Mouse (Mus musculus) liver, embryonic 14.5 days (tissue): ENCODE results near the gene Dohh. TPM values are rescaled to one million over a fixed set of nuclear protein-coding genes. Genes with fewer than 3 reads are reported as not detected.

Experiments
- ATAC-seq: fragments of 200-750 bp; cut with Nextera tagmentation; 2 replicates; pipeline ENCODE4 v1.8.0; 2017; ENCODE audit warnings: moderate number of reproducible peaks, mild to moderate bottlenecking, moderate library complexity; ENCODE audit not compliant: insufficient read depth
- DNase-seq, 3 experiments: peaks; one replicate each; pipeline ENCODE4 v3.0.0-alpha.2; 2012 to 2013; ENCODE audit warnings: low read depth in 3 of 3, low spot score in 3 of 3
- H3K27ac ChIP-seq: fragments of 300-500 bp; sonication (generic); 2 replicates; pipeline ENCODE4 v1.5.1; 2014; ENCODE audit warnings: moderate library complexity, mild to moderate bottlenecking, control low read depth, inconsistent platforms
- H3K27me3 ChIP-seq: fragments of 300-500 bp; sonication (generic); 2 replicates; pipeline ENCODE4 v1.6.1; 2014; ENCODE audit warnings: mild to moderate bottlenecking, low read length, moderate library complexity; ENCODE audit not compliant: control insufficient read depth, insufficient read depth
- H3K36me3 ChIP-seq: fragments of 300-500 bp; sonication (generic); replicated peaks from 2 replicates; pipeline ENCODE4 v1.6.1; 2014; ENCODE audit warnings: low read depth; ENCODE audit not compliant: control insufficient read depth, insufficient read depth
- H3K4me1 ChIP-seq, 2 experiments: fragments of 200-500 bp in 1 of 2; fragments of 300-500 bp in 1 of 2; sonication (generic) in 1 of 2; replicated peaks; 2 replicates each; pipeline ENCODE4 v1.6.1; 2012 to 2014; ENCODE audit warnings: antibody characterized with exemption in 1 of 2, inconsistent platforms in 1 of 2, low read length in 1 of 2; ENCODE audit not compliant: control insufficient read depth in 2 of 2, insufficient read depth in 2 of 2
- H3K4me2 ChIP-seq: fragments of 300-500 bp; sonication (generic); 2 replicates; pipeline ENCODE4 v1.6.1; 2014; ENCODE audit warnings: low read depth, mild to moderate bottlenecking, control low read depth, moderate library complexity
- H3K4me3 ChIP-seq, 2 experiments: fragments of 200-500 bp in 1 of 2; fragments of 300-500 bp in 1 of 2; sonication (generic) in 1 of 2; 2 replicates each; pipeline ENCODE4 v1.5.1; 2012 to 2014; ENCODE audit warnings: low read depth in 2 of 2, low read length in 2 of 2, mild to moderate bottlenecking in 2 of 2, control low read depth in 1 of 2, inconsistent platforms in 1 of 2, moderate library complexity in 1 of 2; ENCODE audit not compliant: insufficient read depth in 1 of 2
- H3K9ac ChIP-seq: fragments of 300-500 bp; sonication (generic); replicated peaks from 2 replicates; pipeline ENCODE4 v1.6.1; 2014; ENCODE audit warnings: mild to moderate bottlenecking, control low read depth, moderate library complexity
- H3K9me3 ChIP-seq: fragments of 300-500 bp; sonication (generic); 2 replicates; pipeline ENCODE4 v1.6.1; 2016; ENCODE audit warnings: low read length, mixed read lengths; ENCODE audit not compliant: control insufficient read depth
- CTCF ChIP-seq: IDR thresholded peaks from 2 replicates; pipeline ENCODE4 v1.5.1; 2016; ENCODE audit warnings: antibody characterized with exemption, low read depth, control low read depth
- EP300 ChIP-seq: IDR thresholded peaks from 2 replicates; pipeline ENCODE4 v1.6.1; 2016; ENCODE audit warnings: antibody characterized with exemption, low read depth
- WGBS: fragments of 180-500 bp; shearing (Covaris S2); extraction: QIAGEN DNeasy Blood & Tissue Kit; methylation state at CpG from one replicate; pipeline ENCODE4 v1.1.7; 2014; ENCODE audit not compliant: insufficient replicate concordance; 5-methylcytosine and 5-hydroxymethylcytosine counted together
- polyA plus RNA-seq, 2 experiments: library from polyadenylated mRNA; depleted of rRNA in 1 of 2; stranded (reverse) in 1 of 2; unstranded in 1 of 2; fragments of >200 nt; fragmentation: Nextera tagmentation in 1 of 2; extraction: Ambion mirVana in 1 of 2; gene quantifications; 2 replicates each; pipeline versions ENCODE4 v1.2.1 to v1.2.3; 2012 to 2014

Gene Dohh
- polyA plus RNA-seq, 2 experiments = 29.8 to 35.0 TPM

DNA sequence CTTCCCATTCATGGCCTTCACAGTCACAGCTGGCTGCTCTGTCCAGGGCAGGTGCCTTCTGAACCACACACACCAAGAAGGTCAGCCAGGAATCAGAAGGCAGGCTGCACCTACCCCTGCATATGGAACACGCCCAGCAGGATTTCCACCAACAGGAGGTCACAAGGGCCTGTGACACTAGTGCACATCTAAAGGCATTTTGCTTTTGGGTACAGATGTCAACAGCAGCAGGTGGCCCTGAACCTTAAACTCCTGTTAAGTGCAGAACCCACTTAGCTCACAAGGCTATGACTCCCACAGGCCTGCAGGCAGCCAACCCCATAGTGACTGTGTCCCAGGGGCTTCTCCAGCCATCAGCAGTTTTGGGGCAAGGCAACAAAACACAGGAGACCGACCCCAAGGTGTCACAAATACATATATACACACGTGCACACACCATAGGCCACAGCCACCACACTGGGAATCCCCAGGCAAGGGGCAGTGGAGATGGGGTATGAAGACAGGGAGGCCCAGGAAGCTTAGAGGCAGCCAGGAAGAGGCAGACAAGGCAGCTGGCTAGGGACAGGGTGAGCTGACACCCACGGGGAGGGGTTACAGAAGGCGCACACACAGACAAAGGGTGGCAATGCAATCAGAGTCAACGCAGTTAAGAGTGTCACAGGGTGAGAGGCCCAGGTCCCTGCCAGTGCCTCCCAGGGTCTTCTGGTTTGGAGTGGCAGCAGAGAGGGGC lies 17.6 kb upstream of the Dohh start:
- peak; percentile 21; the same call in 1 of the 2 replicates for TF ChIP-seq EP300
- TF ChIP-seq CTCF = no peak
- no peak for DNase-seq
- peaks cover 28 to 38% of the 10 kb centered on the region in 2 experiments for H3K4me1 ChIP-seq
- H3K9ac ChIP-seq = no peak overlapping the region
- H3K36me3 ChIP-seq = peaks cover 72% of the 10 kb centered on the region
- 67% methylated on average over 6 of the region's 6 CpGs for WGBS
- H3K4me3 ChIP-seq = no peak overlapping the region
- no peak for ATAC-seq
- no peak overlapping the region for H3K4me2 ChIP-seq
- peak overlapping the region; percentile 34 for H3K27ac ChIP-seq
- no peaks in the 10 kb centered on the region for H3K27me3 ChIP-seq
- H3K9me3 ChIP-seq = no peaks in the 10 kb centered on the region

DNA sequence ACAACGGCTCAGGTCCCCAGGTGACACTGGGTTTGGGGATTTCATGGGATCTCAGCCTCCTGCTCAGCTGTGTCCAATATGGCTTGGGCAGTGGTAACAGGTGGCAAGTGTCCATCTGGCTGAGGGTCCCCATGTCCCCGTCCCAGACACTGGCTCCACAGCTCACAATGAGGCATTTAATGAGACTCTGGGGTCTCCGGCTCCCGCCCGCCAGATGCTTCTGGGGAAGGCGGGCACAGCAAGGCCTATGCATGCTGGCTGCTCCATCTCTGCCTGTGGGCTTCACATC lies 17.1 kb upstream of the Dohh start:
- H3K9me3 ChIP-seq = no peaks in the 10 kb centered on the region
- WGBS = 95% methylated on average over 6 of the region's 6 CpGs
- no peak for DNase-seq
- no peak overlapping the region for H3K9ac ChIP-seq
- H3K4me1 ChIP-seq = peaks cover 23 to 33% of the 10 kb centered on the region in 2 experiments
- H3K4me2 ChIP-seq = no peak overlapping the region
- no peaks in the 10 kb centered on the region for H3K27me3 ChIP-seq
- TF ChIP-seq EP300 = no peak
- no peak for TF ChIP-seq CTCF
- no peak overlapping the region for H3K4me3 ChIP-seq
- no peak overlapping the region for H3K27ac ChIP-seq
- peaks cover 72% of the 10 kb centered on the region for H3K36me3 ChIP-seq
- ATAC-seq = no peak

DNA sequence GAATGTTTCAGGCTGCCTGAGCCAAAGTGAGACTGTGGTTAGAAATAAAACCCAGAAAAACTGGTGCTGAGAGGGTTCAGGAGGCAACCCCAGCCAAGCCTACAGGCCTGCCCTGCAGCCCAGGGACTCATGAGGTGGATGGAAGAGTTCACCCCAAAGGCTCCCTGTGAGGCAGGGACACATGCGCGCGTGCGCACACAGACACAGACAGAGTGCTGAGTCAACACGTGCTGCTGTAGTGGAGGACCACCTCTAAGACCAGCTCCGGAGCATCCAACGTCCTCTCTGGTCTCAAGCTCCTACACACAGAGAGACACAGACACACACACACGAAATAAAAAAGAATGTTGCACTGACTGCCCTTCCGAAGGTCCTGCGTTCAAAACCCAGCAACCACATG lies 8.9 kb upstream of the Dohh start:
- 91% methylated on average over 10 of the region's 10 CpGs for WGBS
- Histone ChIP-seq H3K4me1 (peaks cover 28 to 33% of the 10 kb centered on the region in 2 experiments), H3K36me3 (peaks cover 65% of the 10 kb centered on the region), H3K9me3 (no peaks in the 10 kb centered on the region), H3K9ac (no peak overlapping the region), H3K4me3 (peak overlapping the region in 1 of 2 experiments; percentile 96; a peak in 1 of 4 replicates), H3K27me3 (no peaks in the 10 kb centered on the region), H3K4me2 (peak overlapping the region; percentile 97), H3K27ac (peak overlapping the region; percentile 20)
- DNase-seq (no peak), ATAC-seq (no peak)
- no peak for TF ChIP-seq CTCF
- TF ChIP-seq EP300 = no peak

DNA sequence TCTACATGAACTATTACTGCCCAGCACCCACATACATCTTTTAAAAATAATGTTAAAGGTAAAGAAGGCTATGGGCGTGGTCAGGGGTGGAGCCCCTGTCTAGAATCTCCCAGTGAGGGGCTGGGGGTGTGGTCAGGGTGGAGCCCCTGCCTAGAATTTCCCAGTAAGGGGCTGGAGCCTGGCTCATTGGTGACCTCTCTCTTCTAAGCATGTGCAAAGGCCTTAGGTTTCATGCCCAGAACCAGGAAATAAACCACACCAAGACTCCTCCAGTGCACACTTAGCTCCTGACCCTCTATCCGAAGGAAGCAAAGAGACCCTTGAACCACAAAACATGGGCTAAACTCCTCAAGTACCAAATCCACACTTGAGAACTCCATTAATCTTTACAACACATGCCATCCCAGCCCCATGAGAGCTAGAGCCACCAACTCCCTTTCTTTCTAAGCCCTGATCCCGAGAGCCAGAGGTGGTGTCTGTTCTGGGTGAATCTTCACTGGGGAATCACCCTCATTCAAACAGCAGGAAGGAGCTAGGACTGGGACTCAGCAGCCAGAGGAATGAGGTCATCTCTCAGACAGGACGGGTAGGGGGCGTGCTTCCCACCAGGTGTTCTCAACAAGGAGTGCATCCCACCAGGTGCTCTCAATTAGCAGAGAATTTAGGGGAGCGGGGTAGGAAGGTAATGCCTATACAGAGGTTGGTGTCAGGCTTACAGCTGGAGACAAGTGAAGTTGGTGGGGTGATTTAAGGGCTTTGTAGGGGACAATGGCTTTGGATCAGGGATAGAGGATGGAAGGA lies 7.5 kb upstream of the Dohh start:
- H3K27me3 ChIP-seq = no peaks in the 10 kb centered on the region
- H3K27ac ChIP-seq = peak overlapping the region; percentile 94
- peaks cover 42 to 47% of the 10 kb centered on the region in 2 experiments for H3K4me1 ChIP-seq
- no peaks in the 10 kb centered on the region for H3K9me3 ChIP-seq
- H3K36me3 ChIP-seq = peaks cover 50% of the 10 kb centered on the region
- peak overlapping the region; percentile 99 for H3K9ac ChIP-seq
- TF ChIP-seq EP300 = no peak
- TF ChIP-seq CTCF = peak; percentile 30; the same call in 1 of the 2 replicates
- WGBS = 31% methylated on average over 6 of the region's 6 CpGs
- ATAC-seq = no peak
- peak overlapping the region; percentile 78 to 96 for H3K4me3 ChIP-seq
- no peak for DNase-seq
- H3K4me2 ChIP-seq = peak overlapping the region; percentile 97

DNA sequence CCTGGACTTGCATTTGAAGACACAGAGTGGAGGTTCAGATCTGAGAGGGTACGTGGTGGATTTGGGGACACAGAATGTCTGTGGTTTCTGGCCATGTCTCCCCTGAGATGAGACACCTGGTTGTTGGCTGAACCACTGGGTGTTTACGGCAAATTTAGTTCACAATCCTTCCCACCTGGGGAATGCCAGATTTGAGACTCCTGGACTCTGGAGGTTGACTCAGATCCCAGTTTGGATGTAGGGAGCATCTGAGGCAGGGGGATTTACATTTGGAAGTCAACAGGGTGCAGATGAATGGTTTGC lies 6.9 kb upstream of the Dohh start:
- peak overlapping the region; percentile 99 for H3K9ac ChIP-seq
- peaks cover 47 to 51% of the 10 kb centered on the region in 2 experiments for H3K4me1 ChIP-seq
- ATAC-seq = no peak
- no peak for DNase-seq
- peak overlapping the region; percentile 94 for H3K27ac ChIP-seq
- TF ChIP-seq EP300 (no peak), CTCF (no peak)
- peak overlapping the region; percentile 97 for H3K4me2 ChIP-seq
- H3K36me3 ChIP-seq = peaks cover 46% of the 10 kb centered on the region
- WGBS = 42% methylated on average over 2 of the region's 2 CpGs
- H3K4me3 ChIP-seq = peak overlapping the region; percentile 78 to 96
- no peaks in the 10 kb centered on the region for H3K9me3 ChIP-seq
- H3K27me3 ChIP-seq = no peaks in the 10 kb centered on the region
